Mouse (Mus musculus) stomach, embryonic 16.5 days (tissue): Measurements from ENCODE around the gene Trim15. TPM values are rescaled to one million over a fixed set of nuclear protein-coding genes. Genes with fewer than 3 reads are reported as not detected.

Source experiments
- ATAC-seq: fragments of 200-750 bp; cut with Nextera tagmentation; 2 replicates; pipeline ENCODE4 v1.8.0; 2017; ENCODE audit warnings: moderate number of reproducible peaks, moderate TSS enrichment; ENCODE audit not compliant: insufficient read depth, low FRiP score
- H3K27ac ChIP-seq: fragments of 300-500 bp; sonication (generic); 2 replicates; pipeline ENCODE4 v1.5.1; 2014; ENCODE audit warnings: low read length
- H3K27me3 ChIP-seq: fragments of 300-500 bp; sonication (generic); 2 replicates; pipeline ENCODE4 v1.6.1; 2014; ENCODE audit warnings: low read length, control low read depth, mixed read lengths; ENCODE audit not compliant: control insufficient read depth, insufficient read depth
- H3K36me3 ChIP-seq: fragments of 300-500 bp; sonication (generic); 2 replicates; pipeline ENCODE4 v1.6.1; 2014; ENCODE audit warnings: low read length; ENCODE audit not compliant: control insufficient read depth, insufficient read depth
- H3K4me1 ChIP-seq: fragments of 300-500 bp; sonication (generic); 2 replicates; pipeline ENCODE4 v1.6.1; 2014; ENCODE audit warnings: low read length, control low read depth, mixed read lengths; ENCODE audit not compliant: control insufficient read depth, insufficient read depth
- H3K4me2 ChIP-seq: fragments of 300-500 bp; sonication (generic); 2 replicates; pipeline ENCODE4 v1.6.1; 2014; ENCODE audit warnings: low read depth, low read length, mixed read lengths
- H3K4me3 ChIP-seq: fragments of 300-500 bp; sonication (generic); replicated peaks from 2 replicates; pipeline ENCODE4 v1.5.1; 2014; ENCODE audit warnings: mild to moderate bottlenecking, low read length
- H3K9ac ChIP-seq: fragments of 300-500 bp; sonication (generic); 2 replicates; pipeline ENCODE4 v1.6.1; 2014; ENCODE audit warnings: low read length
- H3K9me3 ChIP-seq: fragments of 300-500 bp; sonication (generic); replicated peaks from 2 replicates; pipeline ENCODE4 v1.6.1; 2016; ENCODE audit warnings: low read length, control low read depth; ENCODE audit not compliant: control insufficient read depth
- WGBS: fragments of 180-500 bp; shearing (Covaris S2); extraction: QIAGEN DNeasy Blood & Tissue Kit; methylation state at CpG from one replicate; pipeline ENCODE4 v1.1.7; 2014; 5-methylcytosine and 5-hydroxymethylcytosine counted together
- polyA plus RNA-seq: library from polyadenylated mRNA; unstranded; fragments of >200 nt; fragmentation: Nextera tagmentation; extraction: Ambion mirVana; gene quantifications from 2 replicates; pipeline ENCODE4 v1.2.1, GENCODE M21; 2015

Trim15 gene
- polyA plus RNA-seq, result 0.83 and 1.2 TPM in 2 replicates

DNA sequence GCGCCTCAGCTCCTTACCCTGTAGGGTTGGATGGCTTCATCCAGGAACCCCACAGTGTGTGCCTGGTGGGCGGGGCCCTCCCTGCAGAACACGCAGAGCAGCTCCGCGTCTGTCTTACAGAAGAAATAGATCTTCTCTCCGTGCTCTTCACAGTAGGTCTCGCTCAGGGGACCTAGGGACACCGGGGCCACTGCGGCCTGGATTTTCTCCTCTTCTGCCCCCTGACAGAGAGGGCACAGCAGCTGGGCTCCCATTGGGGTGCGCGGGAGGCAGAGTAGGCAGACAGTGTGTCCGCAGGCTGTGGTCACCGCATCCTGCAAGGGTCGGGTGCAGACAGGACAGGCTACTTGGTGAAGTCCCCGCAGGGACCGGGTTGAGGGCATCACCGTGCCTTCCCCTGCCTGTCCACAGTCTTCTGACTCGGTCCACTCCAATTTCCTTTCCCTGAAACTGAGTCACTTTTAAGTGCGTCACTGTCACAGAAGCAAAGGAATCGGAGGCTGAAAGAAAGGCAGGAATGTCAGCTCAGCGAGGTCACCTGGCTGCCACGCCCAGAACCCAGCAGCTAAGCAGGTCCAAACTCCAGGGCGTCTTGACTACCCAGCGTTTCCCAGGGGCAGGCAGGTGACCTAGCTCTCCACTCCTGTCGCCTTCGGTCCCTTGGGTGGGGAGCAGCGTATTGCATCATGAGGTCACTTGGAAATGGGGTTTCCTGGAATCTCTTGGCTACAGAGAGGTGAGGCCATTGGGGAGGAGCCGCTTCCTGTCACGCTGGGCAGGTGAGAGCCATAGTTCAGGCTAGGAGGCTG, at the start of gene Trim15:
Trim15 (minus strand) TSS at position 492 of the 809 bp plus-strand sequence.
- Histone ChIP-seq H3K27me3 (peaks cover 8% of the 10 kb centered on the region), H3K4me3 (peak within 1 kb of the TSS; percentile 35), H3K36me3 (no peaks in the 10 kb centered on the region), H3K9ac (peak within 1 kb of the TSS; percentile 49), H3K27ac (no peak within 1 kb of the TSS; the same call in 1 of the 2 replicates), H3K9me3 (no peaks in the 10 kb centered on the region), H3K4me2 (peak within 1 kb of the TSS; percentile 58), H3K4me1 (no peaks in the 10 kb centered on the region; the same call in 1 of the 2 replicates)
- ATAC-seq, result peak; percentile 89
- WGBS, result 11% methylated on average over 29 of the region's 29 CpGs

GRCm38 (mm10) chr17:36915076-36915475, 48.1 kb upstream of the Trim15 start:
- no peaks in the 10 kb centered on the region for H3K4me1 ChIP-seq
- no peak overlapping the region for H3K4me2 ChIP-seq
- H3K9me3 ChIP-seq, result no peaks in the 10 kb centered on the region
- WGBS, result 15% methylated on average over 9 of the region's 9 CpGs
- no peak overlapping the region for H3K27ac ChIP-seq
- H3K36me3 ChIP-seq, result no peaks in the 10 kb centered on the region
- no peak for ATAC-seq
- no peak overlapping the region for H3K9ac ChIP-seq
- H3K27me3 ChIP-seq, result no peaks in the 10 kb centered on the region
- no peak overlapping the region for H3K4me3 ChIP-seq

GRCm38 (mm10) chr17:36914108-36914507, 47.1 kb upstream of the Trim15 start:
- no peak overlapping the region for H3K4me3 ChIP-seq
- H3K4me1 ChIP-seq, result no peaks in the 10 kb centered on the region
- H3K27me3 ChIP-seq, result no peaks in the 10 kb centered on the region
- no peak overlapping the region for H3K27ac ChIP-seq
- H3K4me2 ChIP-seq, result no peak overlapping the region
- no peaks in the 10 kb centered on the region for H3K36me3 ChIP-seq
- H3K9ac ChIP-seq, result no peak overlapping the region
- WGBS, result 3% methylated on average over 2 of the region's 2 CpGs
- no peak for ATAC-seq
- no peaks in the 10 kb centered on the region for H3K9me3 ChIP-seq

DNA sequence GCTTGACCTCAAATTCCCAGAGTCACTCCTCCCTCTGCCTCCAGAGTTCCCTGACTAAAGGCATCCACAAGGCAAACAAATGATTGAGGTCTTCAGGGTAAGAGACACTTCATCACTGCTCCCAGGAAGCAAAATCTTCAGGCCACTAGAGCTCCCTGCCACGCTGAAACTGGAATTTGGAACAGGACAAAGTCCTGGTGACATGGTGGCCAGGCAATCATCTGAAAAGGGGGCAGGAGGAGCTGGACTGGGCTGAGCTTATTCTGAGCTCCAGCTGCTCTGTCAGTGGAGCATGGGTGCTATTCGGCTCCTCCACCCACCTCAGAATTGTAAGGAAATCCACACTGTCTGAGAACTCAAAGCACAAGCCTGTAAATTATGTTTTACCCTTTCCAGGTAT, 45.0 kb upstream of the Trim15 start:
- Histone ChIP-seq H3K4me1 (no peaks in the 10 kb centered on the region), H3K4me3 (no peak overlapping the region), H3K27me3 (no peaks in the 10 kb centered on the region), H3K36me3 (no peaks in the 10 kb centered on the region), H3K9ac (no peak overlapping the region), H3K4me2 (no peak overlapping the region), H3K9me3 (no peaks in the 10 kb centered on the region), H3K27ac (no peak overlapping the region)
- ATAC-seq, result no peak
- 62% methylated on average over 2 of the region's 2 CpGs for WGBS

- WGBS, result 39% methylated on average over 4 of the region's 4 CpGs
- no peaks in the 10 kb centered on the region for H3K27me3 ChIP-seq
- H3K9ac ChIP-seq, result no peak overlapping the region
- no peak overlapping the region for H3K4me2 ChIP-seq
- H3K4me1 ChIP-seq, result no peaks in the 10 kb centered on the region
- no peak overlapping the region for H3K4me3 ChIP-seq
- no peaks in the 10 kb centered on the region for H3K9me3 ChIP-seq
- no peak overlapping the region for H3K27ac ChIP-seq
- ATAC-seq, result no peak
- H3K36me3 ChIP-seq, result no peaks in the 10 kb centered on the region
Observed at GRCm38 (mm10) chr17:36909802-36910201, 42.8 kb upstream of the Trim15 start.

DNA sequence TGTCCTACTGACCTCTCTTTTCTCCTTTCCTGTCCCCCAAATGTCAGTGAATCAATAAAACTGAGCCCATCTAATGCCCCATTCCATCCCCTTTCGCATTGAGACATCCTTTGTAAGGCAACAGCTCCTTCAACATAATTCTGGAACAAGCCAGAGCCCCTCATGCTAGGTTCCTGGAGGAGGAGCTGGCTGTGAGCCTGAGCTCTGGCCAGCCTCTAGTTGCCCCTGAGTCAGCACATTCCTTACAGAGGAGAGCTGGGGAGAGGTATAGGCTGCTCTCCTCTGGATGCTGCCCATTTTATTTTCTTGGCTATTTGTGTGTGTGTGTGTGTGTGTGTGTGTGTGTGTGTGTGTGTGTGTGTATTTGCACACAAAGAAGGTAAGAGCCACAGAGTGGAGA, 41.2 kb upstream of the Trim15 start:
- WGBS, result 46% methylated on average over 1 of the region's 1 CpGs
- Histone ChIP-seq H3K36me3 (no peaks in the 10 kb centered on the region), H3K4me2 (no peak overlapping the region), H3K4me1 (no peaks in the 10 kb centered on the region), H3K27me3 (no peaks in the 10 kb centered on the region), H3K27ac (no peak overlapping the region), H3K9ac (no peak overlapping the region), H3K4me3 (no peak overlapping the region), H3K9me3 (no peaks in the 10 kb centered on the region)
- no peak for ATAC-seq

DNA sequence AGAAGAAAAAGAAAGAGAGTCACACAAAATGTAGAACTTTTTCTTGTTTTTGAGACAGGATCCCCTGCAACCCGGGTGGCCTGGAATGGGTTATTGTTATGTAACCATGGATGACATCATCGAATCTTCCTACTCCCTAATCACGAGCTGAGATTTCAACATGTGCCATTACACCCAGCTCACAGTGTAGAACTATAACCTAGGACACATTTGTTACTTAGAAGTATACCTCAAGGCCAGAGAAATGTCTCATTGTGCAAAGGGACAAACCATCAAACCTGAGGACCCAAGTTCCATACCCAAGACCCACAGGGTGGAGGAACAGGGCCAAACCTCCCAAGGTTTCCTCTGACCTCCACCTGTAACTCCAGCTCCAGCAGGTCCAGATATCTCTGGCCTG, 36.6 kb upstream of the Trim15 start:
- Histone ChIP-seq H3K27me3 (no peaks in the 10 kb centered on the region), H3K9me3 (no peaks in the 10 kb centered on the region), H3K36me3 (no peaks in the 10 kb centered on the region), H3K9ac (no peak overlapping the region), H3K4me3 (no peak overlapping the region), H3K4me2 (no peak overlapping the region), H3K27ac (no peak overlapping the region), H3K4me1 (no peaks in the 10 kb centered on the region)
- ATAC-seq, result no peak
- WGBS, result 63% methylated on average over 3 of the region's 3 CpGs

DNA sequence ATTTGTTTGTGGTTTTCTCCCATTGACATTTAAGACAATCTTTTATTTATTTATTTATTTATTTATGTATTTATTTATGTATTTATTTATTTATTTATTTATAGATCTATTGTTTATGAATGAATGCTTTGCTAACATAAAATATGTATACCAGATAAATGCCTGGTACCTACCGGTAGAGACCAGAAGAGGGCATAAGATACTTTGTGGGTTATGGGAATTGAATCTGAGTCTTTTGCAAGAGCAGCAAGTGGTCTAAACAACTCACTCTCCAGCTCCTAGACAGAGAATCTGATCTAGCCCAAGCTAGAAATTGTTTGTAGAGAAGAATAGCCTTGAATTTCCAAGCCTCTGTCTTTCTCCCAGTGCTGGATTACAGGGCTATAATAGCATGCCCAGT, 33.7 kb upstream of the Trim15 start:
- Histone ChIP-seq H3K4me2 (no peak overlapping the region), H3K27me3 (no peaks in the 10 kb centered on the region), H3K9me3 (no peaks in the 10 kb centered on the region), H3K9ac (no peak overlapping the region), H3K4me3 (no peak overlapping the region), H3K4me1 (no peaks in the 10 kb centered on the region), H3K36me3 (no peaks in the 10 kb centered on the region), H3K27ac (no peak overlapping the region)
- WGBS, result 35% methylated on average over 1 of the region's 1 CpGs
- no peak for ATAC-seq

DNA sequence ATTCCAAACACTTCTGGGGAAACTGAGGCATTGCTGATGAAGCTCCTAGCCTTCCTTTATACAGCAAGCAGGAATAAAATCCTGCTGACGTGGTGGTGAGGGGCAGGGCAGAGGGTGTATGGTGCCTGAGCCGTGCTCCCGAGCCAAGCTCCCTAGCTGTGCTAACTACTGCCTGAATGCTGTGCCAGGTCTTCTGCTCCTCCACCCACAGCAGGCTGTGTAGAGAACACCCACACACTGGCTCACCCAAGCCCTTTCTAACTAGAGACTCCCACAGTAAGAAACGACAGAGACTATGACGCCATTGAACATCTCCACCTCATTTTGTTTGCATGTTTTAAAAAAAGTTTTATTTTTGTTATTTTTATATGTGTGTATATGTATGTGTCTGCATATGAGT, 33.0 kb upstream of the Trim15 start:
- Histone ChIP-seq H3K4me2 (no peak overlapping the region), H3K27ac (no peak overlapping the region)

More for the DNA sequence above, 33.0 kb upstream of the Trim15 start:
- H3K4me3 ChIP-seq, result no peak overlapping the region
- no peak overlapping the region for H3K9ac ChIP-seq
- no peaks in the 10 kb centered on the region for H3K9me3 ChIP-seq
- WGBS, result 75% methylated on average over 5 of the region's 5 CpGs
- no peak for ATAC-seq
- H3K36me3 ChIP-seq, result no peaks in the 10 kb centered on the region
- H3K27me3 ChIP-seq, result no peaks in the 10 kb centered on the region
- H3K4me1 ChIP-seq, result no peaks in the 10 kb centered on the region
